Mouse (Mus musculus): ENCODE data around the gene Efr3b.

Gene Efr3b

GRCm38 (mm10) chr12:4038061-4039041, at the start of gene Efr3b:
Efr3b (minus strand) TSS chr12:4038915.
- peak; percentile 69 for DNase-seq (ENCODE audit: low read depth, low spot score)
- Histone ChIP-seq H3K36me3 (ENCODE audit: control insufficient read depth, insufficient read depth, low read length, poor library complexity, severe bottlenecking) (no peaks in the 10 kb centered on the region), H3K27me3 (ENCODE audit: control insufficient read depth, insufficient read depth, low read length, poor library complexity, severe bottlenecking) (no peaks in the 10 kb centered on the region)

- no peak for DNase-seq (ENCODE audit: low read depth, low spot score)
- H3K36me3 ChIP-seq (ENCODE audit: control insufficient read depth, insufficient read depth, low read length, poor library complexity, severe bottlenecking) = no peaks in the 10 kb centered on the region
- no peaks in the 10 kb centered on the region for H3K27me3 ChIP-seq (ENCODE audit: control insufficient read depth, insufficient read depth, low read length, poor library complexity, severe bottlenecking)
These were observed 44.7 kb upstream of the Efr3b start for GRCm38 (mm10) chr12:4083441-4083840.

- Histone ChIP-seq H3K27me3 (ENCODE audit: control insufficient read depth, insufficient read depth, low read length, poor library complexity, severe bottlenecking) (no peaks in the 10 kb centered on the region), H3K36me3 (ENCODE audit: control insufficient read depth, insufficient read depth, low read length, poor library complexity, severe bottlenecking) (no peaks in the 10 kb centered on the region)
- DNase-seq (ENCODE audit: low read depth, low spot score) = peak; percentile 96
These were observed 43.7 kb upstream of the Efr3b start, which contains the start of gene Dnajc27 for GRCm38 (mm10) chr12:4082132-4083001. Dnajc27 (plus strand) TSS chr12:4082583.

- Histone ChIP-seq H3K27me3 (ENCODE audit: control insufficient read depth, insufficient read depth, low read length, poor library complexity, severe bottlenecking) (no peaks in the 10 kb centered on the region), H3K36me3 (ENCODE audit: control insufficient read depth, insufficient read depth, low read length, poor library complexity, severe bottlenecking) (no peaks in the 10 kb centered on the region)
- DNase-seq (ENCODE audit: low read depth, low spot score) = peak; percentile 87
These were observed 41.6 kb upstream of the Efr3b start for GRCm38 (mm10) chr12:4080311-4080710.

GRCm38 (mm10) chr12:4078069-4078468, 39.4 kb upstream of the Efr3b start:
- DNase-seq (ENCODE audit: low read depth, low spot score) = no peak

GRCm38 (mm10) chr12:4076383-4076782, 37.7 kb upstream of the Efr3b start:
- DNase-seq (ENCODE audit: low read depth, low spot score) = no peak
- Histone ChIP-seq H3K36me3 (ENCODE audit: control insufficient read depth, insufficient read depth, low read length, poor library complexity, severe bottlenecking) (no peaks in the 10 kb centered on the region), H3K27me3 (ENCODE audit: control insufficient read depth, insufficient read depth, low read length, poor library complexity, severe bottlenecking) (no peaks in the 10 kb centered on the region)

More at GRCm38 (mm10) chr12:4078069-4078468, 39.4 kb upstream of the Efr3b start:
- no peaks in the 10 kb centered on the region for H3K27me3 ChIP-seq (ENCODE audit: control insufficient read depth, insufficient read depth, low read length, poor library complexity, severe bottlenecking)
- H3K36me3 ChIP-seq (ENCODE audit: control insufficient read depth, insufficient read depth, low read length, poor library complexity, severe bottlenecking) = no peaks in the 10 kb centered on the region

- Histone ChIP-seq H3K36me3 (ENCODE audit: control insufficient read depth, insufficient read depth, low read length, poor library complexity, severe bottlenecking) (no peaks in the 10 kb centered on the region), H3K27me3 (ENCODE audit: control insufficient read depth, insufficient read depth, low read length, poor library complexity, severe bottlenecking) (no peaks in the 10 kb centered on the region)
- DNase-seq (ENCODE audit: low read depth, low spot score) = no peak
These were observed 36.7 kb upstream of the Efr3b start for GRCm38 (mm10) chr12:4075407-4075806.

- Histone ChIP-seq H3K27me3 (ENCODE audit: control insufficient read depth, insufficient read depth, low read length, poor library complexity, severe bottlenecking) (no peaks in the 10 kb centered on the region), H3K36me3 (ENCODE audit: control insufficient read depth, insufficient read depth, low read length, poor library complexity, severe bottlenecking) (no peaks in the 10 kb centered on the region)
- DNase-seq (ENCODE audit: low read depth, low spot score) = no peak
These were observed 33.0 kb upstream of the Efr3b start for GRCm38 (mm10) chr12:4071671-4072070.

GRCm38 (mm10) chr12:4068551-4068950, 29.8 kb upstream of the Efr3b start:
- H3K27me3 ChIP-seq (ENCODE audit: control insufficient read depth, insufficient read depth, low read length, poor library complexity, severe bottlenecking) = no peaks in the 10 kb centered on the region
- no peak for DNase-seq (ENCODE audit: low read depth, low spot score)
- H3K36me3 ChIP-seq (ENCODE audit: control insufficient read depth, insufficient read depth, low read length, poor library complexity, severe bottlenecking) = no peaks in the 10 kb centered on the region

GRCm38 (mm10) chr12:4066681-4067459, 28.2 kb upstream of the Efr3b start:
- DNase-seq (ENCODE audit: low read depth, low spot score) = no peak
- Histone ChIP-seq H3K36me3 (ENCODE audit: control insufficient read depth, insufficient read depth, low read length, poor library complexity, severe bottlenecking) (no peaks in the 10 kb centered on the region), H3K27me3 (ENCODE audit: control insufficient read depth, insufficient read depth, low read length, poor library complexity, severe bottlenecking) (no peaks in the 10 kb centered on the region)

GRCm38 (mm10) chr12:4065944-4066343, 27.2 kb upstream of the Efr3b start:
- no peak for DNase-seq (ENCODE audit: low read depth, low spot score)
- no peaks in the 10 kb centered on the region; the same call in 1 of the 2 replicates for H3K27me3 ChIP-seq (ENCODE audit: control insufficient read depth, insufficient read depth, low read length, poor library complexity, severe bottlenecking)
- H3K36me3 ChIP-seq (ENCODE audit: control insufficient read depth, insufficient read depth, low read length, poor library complexity, severe bottlenecking) = no peaks in the 10 kb centered on the region

- no peak for DNase-seq (ENCODE audit: low read depth, low spot score)
- Histone ChIP-seq H3K27me3 (ENCODE audit: control insufficient read depth, insufficient read depth, low read length, poor library complexity, severe bottlenecking) (no peaks in the 10 kb centered on the region; the same call in 1 of the 2 replicates), H3K36me3 (ENCODE audit: control insufficient read depth, insufficient read depth, low read length, poor library complexity, severe bottlenecking) (no peaks in the 10 kb centered on the region)
These were observed 26.8 kb upstream of the Efr3b start for GRCm38 (mm10) chr12:4065498-4065897.

GRCm38 (mm10) chr12:4059683-4060082, 21.0 kb upstream of the Efr3b start:
- no peaks in the 10 kb centered on the region for H3K36me3 ChIP-seq (ENCODE audit: control insufficient read depth, insufficient read depth, low read length, poor library complexity, severe bottlenecking)
- H3K27me3 ChIP-seq (ENCODE audit: control insufficient read depth, insufficient read depth, low read length, poor library complexity, severe bottlenecking) = no peaks in the 10 kb centered on the region; the same call in 1 of the 2 replicates
- DNase-seq (ENCODE audit: low read depth, low spot score) = no peak

GRCm38 (mm10) chr12:4058321-4058720, 19.6 kb upstream of the Efr3b start:
- Histone ChIP-seq H3K36me3 (ENCODE audit: control insufficient read depth, insufficient read depth, low read length, poor library complexity, severe bottlenecking) (no peaks in the 10 kb centered on the region), H3K27me3 (ENCODE audit: control insufficient read depth, insufficient read depth, low read length, poor library complexity, severe bottlenecking) (no peaks in the 10 kb centered on the region; the same call in 1 of the 2 replicates)
- no peak for DNase-seq (ENCODE audit: low read depth, low spot score)

All from splenic B cell, adult 2 months (primary cell).